13 mouse cellular contexts compared by ENCODE assay signal in genomic region chr7:28833723-28834347, GRCm38 (mm10). TPM values are rescaled to one million over a fixed set of nuclear protein-coding genes. Genes with fewer than 3 reads are reported as not detected.
DNase-seq lines count a peak whose midpoint lies in the region; ATAC-seq and TF ChIP-seq lines count a peak whose summit lies in the region.
"Had no signal": no experiment of that assay in that cellular context is flagged by ENCODE, and none has a peak within 500 bp of the region (broad histone marks: within the 10 kb centered on the region; RNA-seq: fewer than 3 reads in every experiment).

Gene Lgals4, plus strand, starts transcription at chr7:28833854.

- no peak for ATAC-seq in heart, postnatal 0 days (ENCODE audit: insufficient read depth, low read depth)
- ATAC-seq in neutrophil, adult 5-6 weeks (ENCODE audit: extremely low read depth, insufficient number of reproducible peaks, low FRiP score, poor library complexity, severe bottlenecking), result no peak

- DNase-seq in adrenal gland, postnatal 14 days, result no peak
- no peak for DNase-seq in adrenal gland, adult 8-10 months
- DNase-seq in lung, adult 2 months, result no peak
- DNase-seq in lung, postnatal 4 days, result no peak
- no peak for DNase-seq in heart, postnatal 0 days (ENCODE audit: low spot score)
- DNase-seq in cerebellum, postnatal 10 days, result no peak
- no peak for DNase-seq in gastrocnemius, postnatal 4 days (ENCODE audit: low spot score in 2 of 2)
- DNase-seq: cerebellum, postnatal 25 days; right cerebral cortex, postnatal 14 days; thymus, postnatal 14 days had no signal

- WGBS in lung, adult 2 months, result 82% methylated on average over 6 of the region's 6 CpGs
- 86% methylated on average over 6 of the region's 6 CpGs for WGBS in heart, postnatal 0 days

- peaks cover 26% of the 10 kb centered on the region for H3K36me3 ChIP-seq in heart, postnatal 0 days (replicated peaks; ENCODE audit: control insufficient read depth, insufficient read depth, low read length)

- TF ChIP-seq EP300 in heart, postnatal 0 days (IDR thresholded peaks at IDR 0.05; ENCODE audit: low read depth), result no peak

- no peaks in the 10 kb centered on the region for H3K27me3 ChIP-seq in heart, postnatal 0 days (ENCODE audit: control insufficient read depth, insufficient read depth, low read length)
- H3K27me3 ChIP-seq: hindbrain, embryonic 13.5 days; limb, embryonic 12.5 days had no signal

- no peak within 1 kb of the TSS for H3K27ac ChIP-seq in heart, postnatal 0 days (ENCODE audit: low read depth)
- H3K27ac ChIP-seq: hindbrain, embryonic 13.5 days; limb, embryonic 12.5 days had no signal

- no peak for TF ChIP-seq POLR2A in lung, adult 2 months (IDR thresholded peaks at IDR 0.05; ENCODE audit: borderline replicate concordance, extremely low read depth, low read depth, low read length)

- H3K9ac ChIP-seq in heart, postnatal 0 days (replicated peaks; ENCODE audit: low read depth, low read length), result no peak within 1 kb of the TSS
- H3K9ac ChIP-seq: hindbrain, embryonic 13.5 days; limb, embryonic 12.5 days had no signal

- no peak within 1 kb of the TSS for H3K4me2 ChIP-seq in heart, postnatal 0 days (ENCODE audit: low read depth, low read length)
- H3K4me2 ChIP-seq: hindbrain, embryonic 13.5 days; limb, embryonic 12.5 days had no signal

- TF ChIP-seq CTCF in lung, adult 2 months (IDR thresholded peaks at IDR 0.05; ENCODE audit: insufficient read depth, low read length), result no peak
- TF ChIP-seq CTCF in heart, postnatal 0 days (IDR thresholded peaks at IDR 0.05; ENCODE audit: low read depth), result no peak

- H3K4me3 ChIP-seq in lung, adult 2 months (replicated peaks; ENCODE audit: extremely low read depth, low read depth, low read length), result no peak within 1 kb of the TSS
- no peak within 1 kb of the TSS for H3K4me3 ChIP-seq in heart, postnatal 0 days (ENCODE audit: low read depth, low read length)
- H3K4me3 ChIP-seq: hindbrain, embryonic 13.5 days; limb, embryonic 12.5 days had no signal

- H3K4me1 ChIP-seq in lung, adult 2 months (ENCODE audit: control insufficient read depth, insufficient read depth, low read length), result peaks cover 2% of the 10 kb centered on the region; the same call in 1 of the 2 replicates
- peaks cover 13% of the 10 kb centered on the region for H3K4me1 ChIP-seq in heart, postnatal 0 days (ENCODE audit: control insufficient read depth, insufficient read depth)
- H3K4me1 ChIP-seq: hindbrain, embryonic 13.5 days; limb, embryonic 12.5 days had no signal

- H3K9me3 ChIP-seq in heart, postnatal 0 days (replicated peaks; ENCODE audit: control insufficient read depth, low read length), result no peaks in the 10 kb centered on the region
- H3K9me3 ChIP-seq: hindbrain, embryonic 13.5 days; limb, embryonic 12.5 days had no signal

RNA-seq across cellular contexts. Expression of gene Lgals4, which starts in this region (rescaled TPM):
- 18.7 and 32.4 TPM in 2 replicates for total RNA-seq in adrenal gland, postnatal 14 days (2021)
- total RNA-seq in adrenal gland, adult 8-10 months (2022), result 10 to 100 TPM in 2 of 4 experiments, 1 to 10 TPM in 2; 6.6 to 34.6 (median 18.8) TPM
- 19.0 and 25.5 TPM in 2 replicates for polyA plus RNA-seq in lung, adult 2 months (2012; rRNA removed)
- total RNA-seq in heart, postnatal 0 days (2014; rRNA removed; ENCODE audit: low replicate concordance), result 2.3 and 24.1 TPM in 2 replicates
- 30.9 and 36.0 TPM in 2 replicates for polyA plus RNA-seq in heart, postnatal 0 days (2015; fragmentation: Nextera tagmentation; extraction: Ambion mirVana)
- 25.1 and 34.3 TPM in 2 replicates for total RNA-seq in neutrophil, adult 5-6 weeks (2017)
- total RNA-seq in gastrocnemius, postnatal 4 days (2021), result 1 to 10 TPM; 5.3 to 8.7 TPM
